ENCODE assay signal across 9 mouse cellular contexts in the genomic region with DNA sequence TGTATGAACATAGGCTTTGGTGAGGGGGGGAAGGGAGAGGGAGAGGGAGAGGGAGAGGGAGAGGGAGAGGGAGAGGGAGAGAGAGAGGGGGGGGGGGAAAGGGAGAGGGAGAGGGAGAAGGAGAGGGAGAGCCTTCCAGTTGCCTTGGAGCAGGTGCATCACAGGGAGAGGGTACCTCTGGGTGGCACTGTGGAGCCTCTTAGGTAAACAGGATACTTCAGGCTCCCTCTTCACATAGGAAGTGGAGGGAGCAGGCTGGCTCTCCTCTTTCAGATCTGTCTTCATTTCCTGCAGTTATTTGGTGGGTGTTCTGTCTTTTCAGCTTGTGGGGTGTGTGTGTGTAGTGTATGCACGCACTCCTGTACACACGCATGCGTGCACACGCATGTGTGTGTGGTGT.
DNase-seq lines count a peak whose midpoint lies in the region; ATAC-seq and TF ChIP-seq lines count a peak whose summit lies in the region.
"Had no signal": no experiment of that assay in that cellular context is flagged by ENCODE, and none has a peak within 500 bp of the region (broad histone marks: within the 10 kb centered on the region; RNA-seq: fewer than 3 reads in every experiment).

No protein-coding gene starts in this region.

- TF ChIP-seq EP300 in heart, postnatal 0 days (IDR thresholded peaks at IDR 0.05; ENCODE audit: low read depth), result no peak

- no peaks in the 10 kb centered on the region for H3K27me3 ChIP-seq in heart, postnatal 0 days (ENCODE audit: control insufficient read depth, insufficient read depth, low read length)
- no peaks in the 10 kb centered on the region for H3K27me3 ChIP-seq in lung, embryonic 14.5 days (ENCODE audit: insufficient read depth, low read length)
- H3K27me3 ChIP-seq: liver, embryonic 13.5 days had no signal

- H3K9ac ChIP-seq in heart, postnatal 0 days (replicated peaks; ENCODE audit: low read depth, low read length), result no peak overlapping the region
- no peak overlapping the region for H3K9ac ChIP-seq in lung, embryonic 14.5 days
- H3K9ac ChIP-seq: liver, embryonic 13.5 days had no signal

- H3K4me3 ChIP-seq in heart, postnatal 0 days (ENCODE audit: low read depth, low read length), result no peak overlapping the region
- no peak overlapping the region for H3K4me3 ChIP-seq in lung, embryonic 14.5 days (ENCODE audit: low read depth, low read length)
- H3K4me3 ChIP-seq: liver, embryonic 13.5 days had no signal

- H3K4me2 ChIP-seq in heart, postnatal 0 days (ENCODE audit: low read depth, low read length), result no peak overlapping the region
- no peak overlapping the region for H3K4me2 ChIP-seq in lung, embryonic 14.5 days
- H3K4me2 ChIP-seq: liver, embryonic 13.5 days had no signal

- DNase-seq in heart, postnatal 0 days (ENCODE audit: low spot score), result no peak
- no peak for DNase-seq in heart, adult 8-10 months (ENCODE audit: low spot score)
- DNase-seq in A20 (ENCODE audit: low read depth, low spot score), result peak; percentile 43
- peak; percentile 61 for DNase-seq in adrenal gland, postnatal 14 days
- DNase-seq in lung, embryonic 14.5 days, result peak; percentile 32
- peak; percentile 80 for DNase-seq in thymus, postnatal 4 days
- no peak for DNase-seq in gastrocnemius, postnatal 10 days
- DNase-seq: liver, embryonic 13.5 days had no signal

- peak; percentile 42 for TF ChIP-seq CTCF in heart, postnatal 0 days (IDR thresholded peaks at IDR 0.05; ENCODE audit: low read depth)
- peak; percentile 47 for TF ChIP-seq CTCF in lung, embryonic 14.5 days (IDR thresholded peaks at IDR 0.05; ENCODE audit: low read depth)

- no peaks in the 10 kb centered on the region for H3K36me3 ChIP-seq in heart, postnatal 0 days (replicated peaks; ENCODE audit: control insufficient read depth, insufficient read depth, low read length)
- no peaks in the 10 kb centered on the region for H3K36me3 ChIP-seq in lung, embryonic 14.5 days (ENCODE audit: insufficient read depth)
- H3K36me3 ChIP-seq: liver, embryonic 13.5 days had no signal

- WGBS in heart, postnatal 0 days, result 89% methylated on average over 4 of the region's 4 CpGs
- 78% methylated on average over 4 of the region's 4 CpGs for WGBS in lung, embryonic 14.5 days

- no peak overlapping the region for H3K27ac ChIP-seq in heart, postnatal 0 days (ENCODE audit: low read depth)
- H3K27ac ChIP-seq in lung, embryonic 14.5 days (ENCODE audit: low read depth), result no peak overlapping the region
- H3K27ac ChIP-seq: liver, embryonic 13.5 days had no signal

- no peaks in the 10 kb centered on the region for H3K4me1 ChIP-seq in heart, postnatal 0 days (ENCODE audit: control insufficient read depth, insufficient read depth)
- H3K4me1 ChIP-seq in lung, embryonic 14.5 days (ENCODE audit: insufficient read depth), result no peaks in the 10 kb centered on the region

- H3K9me3 ChIP-seq in heart, postnatal 0 days (replicated peaks; ENCODE audit: control insufficient read depth, low read length), result no peaks in the 10 kb centered on the region
- H3K9me3 ChIP-seq in lung, embryonic 14.5 days (ENCODE audit: low read depth, low read length), result no peaks in the 10 kb centered on the region
- H3K9me3 ChIP-seq: liver, embryonic 13.5 days had no signal

- ATAC-seq in heart, postnatal 0 days (ENCODE audit: insufficient read depth, low read depth), result no peak
- no peak; the same call in 1 of the 2 replicates for ATAC-seq in lung, embryonic 14.5 days (ENCODE audit: insufficient read depth)
- ATAC-seq in megakaryocyte-erythroid progenitor cell, adult 5-6 weeks (replicated peaks; ENCODE audit: low FRiP score, low TSS enrichment, poor library complexity, severe bottlenecking), result no peak

Comparison
In these comparisons a context has a peak if more than half of its experiments do, and no peak if none do; other contexts are left out.
1. DNase-seq: peak in A20 (single experiment), adrenal gland, postnatal 14 days (single experiment), lung, embryonic 14.5 days (single experiment) and thymus, postnatal 4 days (single experiment); none in heart, postnatal 0 days (single experiment), heart, adult 8-10 months (single experiment) and gastrocnemius, postnatal 10 days (single experiment).